Mouse (Mus musculus): Measurements from ENCODE around the gene Glb1. TPM values are rescaled to one million over a fixed set of nuclear protein-coding genes. Genes with fewer than 3 reads are reported as not detected.
"Not testable (repeated sequence)": the region's sequence is repeated elsewhere in the genome, so short reads cannot be mapped to it uniquely, and the experiment has no call there.

The Glb1 gene
- 10 to 100 TPM; 26.7 to 30.3 TPM for total RNA-seq (2021)

DNA sequence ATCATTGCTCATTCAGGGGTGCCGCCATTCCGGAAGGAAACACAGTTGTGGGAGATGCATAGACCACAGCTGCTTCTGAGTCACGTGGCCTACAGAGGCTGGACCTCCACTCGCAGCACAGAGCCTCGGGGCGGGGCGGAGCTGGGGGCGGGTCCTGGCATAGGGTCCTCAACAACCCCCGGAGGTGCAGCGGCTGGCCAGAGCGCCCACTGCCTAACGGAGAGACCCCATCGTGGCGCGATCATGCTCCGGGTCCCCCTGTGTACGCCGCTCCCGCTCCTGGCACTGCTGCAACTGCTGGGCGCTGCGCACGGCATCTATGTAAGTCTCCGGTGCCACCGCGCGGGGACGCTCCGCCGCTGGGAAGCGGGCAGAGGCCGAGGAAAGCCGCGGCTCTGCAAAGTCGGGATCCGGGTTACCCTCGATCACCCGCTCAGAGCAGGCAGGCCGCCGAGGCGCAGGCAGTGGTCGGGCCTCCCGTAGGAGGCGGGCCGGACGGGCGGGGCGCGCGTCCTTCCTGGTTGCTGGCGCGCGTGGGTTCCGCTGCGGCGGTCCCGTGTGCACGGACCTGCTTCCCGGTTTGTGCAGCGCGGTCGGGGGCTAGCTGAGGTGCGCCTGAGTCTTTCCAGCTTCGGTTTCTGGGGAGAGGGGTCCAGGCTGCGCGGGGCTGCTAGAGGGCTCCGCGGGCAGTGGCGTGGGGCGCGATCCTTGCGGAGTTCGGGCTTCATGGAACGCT is at the start of gene Glb1, which contains the start of gene Tmppe:
TSS of gene Glb1 (plus strand) at position 128 of the 736 bp plus-strand sequence.
TSS of gene Tmppe (plus strand) at position 157 of the 736 bp plus-strand sequence.
- peak; percentile 86 for DNase-seq
- intact Hi-C loops (cut with DNase I) = no loop called here

DNA sequence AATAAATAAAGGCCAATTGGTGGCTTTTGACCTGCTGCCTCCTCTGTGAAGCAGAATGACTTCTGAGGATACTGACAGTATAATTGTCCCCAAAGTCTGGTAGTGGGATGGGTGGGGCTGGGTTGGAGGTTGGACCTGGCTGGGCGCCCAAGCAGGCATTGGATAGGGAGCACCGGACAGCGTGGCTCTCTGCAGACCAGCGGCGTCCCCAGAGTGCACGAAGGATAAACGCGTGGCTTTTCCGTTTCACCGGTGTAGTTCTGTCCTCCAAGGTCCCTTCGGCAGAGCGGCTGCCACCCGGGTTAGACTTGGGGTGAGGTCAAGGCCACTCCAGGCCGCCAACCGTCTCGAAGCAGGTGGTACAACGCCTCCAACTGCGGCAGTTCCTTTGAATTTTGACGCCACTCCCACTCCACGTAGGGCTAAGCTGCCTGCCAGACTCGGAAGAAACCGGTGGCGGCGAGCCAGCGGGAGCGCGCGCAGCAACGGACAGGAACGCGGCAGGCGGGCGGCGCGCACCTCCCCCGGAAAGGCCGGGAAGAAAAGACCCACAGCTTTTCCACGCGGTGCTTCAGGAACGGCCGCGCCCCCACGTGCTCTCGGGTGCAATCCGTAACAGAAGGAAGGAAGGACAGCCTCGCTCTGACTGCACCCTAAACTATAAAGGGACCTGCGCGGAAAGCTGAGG is 32.9 kb upstream of the Glb1 start:
- intact Hi-C loops (cut with DNase I) = no loop called here
- peak; percentile 85 for DNase-seq

- intact Hi-C loops (cut with DNase I) = no loop called here
These were observed 32.4 kb upstream of the Glb1 start for GRCm38 (mm10) chr9:114368471-114368858.

DNA sequence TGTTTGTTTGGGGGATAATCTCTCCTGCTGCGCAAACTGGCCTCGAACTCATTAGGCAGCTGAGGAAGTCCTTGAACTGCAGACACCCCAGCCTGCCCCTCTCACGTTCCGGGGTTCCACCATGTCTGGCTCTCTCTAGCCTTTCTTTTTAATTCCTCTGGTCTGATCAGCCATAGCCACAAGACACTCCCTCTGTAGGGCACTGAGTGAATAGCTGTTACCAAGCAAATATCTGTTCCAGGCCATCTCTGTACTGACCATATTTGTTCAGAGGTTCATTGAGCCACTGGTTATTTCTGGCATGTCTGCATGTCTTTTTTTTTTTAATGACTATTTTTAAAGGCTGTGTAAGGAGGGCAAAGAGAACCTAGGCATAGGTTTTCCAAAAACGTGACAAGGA is 31.5 kb upstream of the Glb1 start:
- intact Hi-C loops (cut with DNase I) = not testable (repeated sequence)

More at GRCm38 (mm10) chr9:114368471-114368858, 32.4 kb upstream of the Glb1 start:
- no peak for DNase-seq

DNA sequence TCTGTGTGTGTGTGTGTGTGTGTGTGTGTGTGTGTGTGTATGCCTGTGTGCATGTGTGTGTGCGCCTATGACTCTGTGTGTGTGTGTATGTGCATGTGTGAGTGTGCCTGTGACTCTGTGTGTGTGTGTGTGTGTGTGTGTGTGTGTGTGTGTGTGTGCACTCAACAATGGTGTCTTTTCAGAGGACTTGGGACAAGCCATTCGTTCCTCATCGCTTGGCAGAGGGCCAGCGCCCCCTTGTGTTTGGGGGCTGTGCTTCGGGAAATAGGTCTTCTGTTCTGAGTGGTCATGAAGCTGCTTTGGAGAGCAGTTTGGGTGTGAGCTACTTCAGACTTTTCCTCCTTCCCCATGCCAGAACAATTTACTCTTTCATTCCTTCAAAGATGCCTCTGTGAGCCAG is 29.2 kb upstream of the Glb1 start:
- DNase-seq = peak; percentile 45
- intact Hi-C loops (cut with DNase I) = loop anchor here (10.0 kb wide), 1 partner anchor 47 kb away; no protein-coding TSS in a partner anchor

More for the DNA sequence above, 31.5 kb upstream of the Glb1 start:
- not testable (repeated sequence) for DNase-seq

- DNase-seq = no peak
- intact Hi-C loops (cut with DNase I) = loop anchor here (10.0 kb wide), 1 partner anchor 51 kb away; no protein-coding TSS in a partner anchor
These were observed 25.5 kb upstream of the Glb1 start for GRCm38 (mm10) chr9:114375276-114375962.

DNA sequence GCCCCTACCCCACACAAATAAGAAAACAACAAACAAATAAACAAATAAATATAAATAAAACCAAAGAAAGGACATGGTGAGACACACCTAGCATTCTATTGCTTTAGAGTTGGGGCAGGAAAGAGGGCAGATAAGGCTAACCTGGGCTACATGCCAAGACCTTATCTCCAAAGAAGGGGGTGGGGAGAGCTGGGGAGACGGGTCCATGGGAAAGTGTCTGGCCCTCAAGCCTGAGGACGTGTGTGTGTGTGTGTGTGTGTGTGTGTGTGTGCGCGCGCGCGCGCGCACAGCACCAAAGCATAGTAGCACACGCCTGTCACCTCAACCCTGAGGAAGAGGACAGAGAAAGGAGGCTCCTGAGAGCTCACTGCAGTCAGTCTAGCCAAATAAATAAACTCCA is 23.7 kb upstream of the Glb1 start:
- no peak for DNase-seq
- intact Hi-C loops (cut with DNase I) = loop anchor here (10.0 kb wide), 1 partner anchor 52 kb away; no protein-coding TSS in a partner anchor

DNA sequence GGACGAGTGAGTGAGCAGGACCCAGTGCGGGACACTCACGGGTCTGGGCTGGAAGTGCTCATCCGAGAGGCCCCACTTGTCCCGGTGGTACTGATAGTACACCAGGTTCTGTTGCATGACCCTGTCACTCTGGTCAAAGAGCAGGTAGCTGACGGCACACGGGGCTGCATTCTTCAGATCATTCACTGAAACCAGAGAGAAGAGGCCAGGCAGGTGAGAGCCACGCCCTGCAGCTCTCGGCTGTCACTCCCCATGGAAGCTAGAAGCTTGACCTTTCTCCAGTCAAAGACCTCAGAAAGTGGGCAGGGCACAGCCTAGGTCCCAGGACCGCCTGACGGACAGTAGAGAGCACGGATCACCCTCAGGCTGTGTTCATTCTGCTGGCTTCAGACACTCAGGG is 21.0 kb upstream of the Glb1 start:
- intact Hi-C loops (cut with DNase I) = loop anchor here (5.0 to 10.0 kb wide), 2 partner anchors 55 to 388 kb away; no protein-coding TSS in a partner anchor
- DNase-seq = no peak

DNA sequence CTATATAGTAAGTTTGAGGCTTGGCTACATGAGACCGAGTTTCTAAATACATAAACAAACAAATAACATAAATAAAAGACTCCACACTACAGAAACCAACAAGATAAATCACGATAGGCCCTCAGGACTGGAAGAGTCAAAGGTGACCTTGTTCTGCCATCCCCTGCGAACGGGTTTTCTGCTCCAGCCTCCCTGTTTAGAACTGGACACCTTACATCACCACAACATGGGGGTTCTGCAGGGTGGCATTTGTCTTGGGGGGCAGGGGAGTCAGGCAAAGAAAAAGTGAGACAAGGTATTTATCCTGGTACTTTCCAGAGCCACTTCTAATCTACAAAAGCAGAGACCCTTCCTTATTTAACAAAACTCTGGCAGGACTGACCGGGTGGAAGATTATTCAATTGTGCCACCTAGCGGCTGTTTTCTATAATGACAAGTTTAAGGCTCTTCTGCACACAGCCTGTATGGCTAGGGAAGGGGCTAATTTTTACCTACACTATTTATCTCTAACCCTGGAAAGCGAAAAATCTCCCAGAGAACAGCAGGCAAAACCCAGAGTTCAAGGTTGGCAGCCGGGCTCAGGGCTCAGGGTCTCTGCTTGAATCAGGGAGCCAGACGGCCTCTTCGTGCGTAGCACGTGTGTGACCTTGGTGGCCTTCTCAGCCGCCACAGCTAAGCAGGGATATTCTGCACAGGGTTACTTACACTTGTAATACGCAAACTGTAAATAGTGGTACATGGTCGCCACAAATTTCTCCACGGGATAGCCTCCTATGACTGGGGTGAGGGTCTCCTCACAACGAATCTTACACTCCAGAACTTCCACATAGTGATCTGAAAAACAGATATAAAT is 19.8 kb upstream of the Glb1 start:
- intact Hi-C loops (cut with DNase I) = loop anchor here (5.0 kb wide), 1 partner anchor 389 kb away; no protein-coding TSS in a partner anchor
- no peak for DNase-seq

DNA sequence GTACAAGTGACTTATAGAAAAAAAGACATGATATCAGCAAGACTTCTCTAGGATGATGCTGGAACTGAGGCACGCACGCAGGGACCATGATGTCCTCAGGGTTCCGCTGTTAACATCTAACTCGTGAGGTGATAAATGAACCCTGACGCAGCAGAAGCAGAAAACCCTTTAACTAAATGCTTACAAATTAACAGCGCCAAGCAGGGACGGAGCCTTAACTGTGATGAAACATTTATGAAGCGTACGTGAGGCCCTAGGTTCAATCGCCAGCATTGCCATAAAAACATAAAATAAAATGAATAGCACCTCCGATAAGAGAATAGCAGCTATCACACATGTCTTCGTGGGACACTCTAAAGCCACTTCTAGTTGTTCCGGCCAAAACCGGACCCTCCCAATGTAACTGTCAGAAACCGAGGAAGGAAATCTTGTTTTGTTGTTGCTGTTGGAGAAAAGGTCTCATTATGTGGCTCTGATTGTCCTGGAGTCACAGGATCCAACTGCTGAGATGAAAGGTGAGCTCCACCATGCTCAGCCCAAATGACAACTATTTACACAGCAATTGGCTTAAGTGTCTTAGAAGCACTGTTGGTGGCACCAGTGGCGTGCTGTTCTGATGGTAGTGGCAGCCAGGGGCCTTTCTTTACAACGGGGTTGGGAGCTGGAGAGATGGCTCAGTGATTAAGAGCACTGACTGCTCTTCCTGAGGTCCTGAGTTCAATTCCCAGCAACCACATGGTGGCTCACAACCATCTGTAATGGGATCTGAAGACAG is 17.8 kb upstream of the Glb1 start:
- intact Hi-C loops (cut with DNase I) = loop anchor here (5.0 kb wide), 1 partner anchor 391 kb away; no protein-coding TSS in a partner anchor

DNA sequence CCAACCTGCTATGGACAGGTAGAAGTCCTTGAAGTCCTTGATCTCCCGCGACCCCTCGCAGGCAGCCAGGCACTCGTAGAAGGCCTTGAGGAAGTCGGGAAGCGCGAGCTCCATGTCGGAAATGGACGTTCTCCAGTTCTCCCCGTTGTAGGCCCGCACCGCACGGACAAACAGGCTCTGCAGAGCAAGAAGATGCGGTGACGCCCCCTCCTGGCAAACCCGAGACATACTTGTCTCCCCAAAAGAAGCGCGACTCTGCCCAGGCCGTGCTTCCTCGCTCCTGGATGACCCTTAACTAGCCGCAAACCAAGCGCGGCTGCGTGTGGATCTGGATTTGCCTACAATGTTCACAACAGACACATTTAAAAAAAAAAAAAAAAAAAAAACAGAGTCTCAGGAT is 16.2 kb upstream of the Glb1 start:
- no peak for DNase-seq
- intact Hi-C loops (cut with DNase I) = loop anchor here (5.0 kb wide), 1 partner anchor 392 kb away; no protein-coding TSS in a partner anchor

More for the DNA sequence above, 17.8 kb upstream of the Glb1 start:
- no peak for DNase-seq

- intact Hi-C loops (cut with DNase I) = no loop called here
- DNase-seq = no peak
These were observed 15.7 kb upstream of the Glb1 start for GRCm38 (mm10) chr9:114385160-114385559.

DNA sequence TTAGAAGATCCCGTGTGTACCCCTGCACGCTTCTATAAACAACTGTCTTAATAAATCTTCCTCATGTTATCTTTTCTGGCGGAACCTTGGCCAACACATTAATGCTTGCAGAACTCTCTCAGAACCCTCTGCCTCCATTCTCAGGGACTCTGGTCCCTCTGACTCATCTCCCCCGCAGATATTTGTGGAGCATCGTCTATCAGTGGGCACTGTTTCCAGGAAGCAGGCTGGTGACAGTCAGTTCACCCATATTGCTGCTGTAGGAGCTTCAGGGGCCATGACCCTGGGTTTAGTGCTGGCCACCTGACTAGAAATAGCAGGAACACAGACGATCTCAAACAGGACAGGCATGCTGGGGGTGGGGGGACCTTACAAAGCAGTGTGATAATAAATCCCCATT is 13.8 kb upstream of the Glb1 start:
- no peak for DNase-seq
- intact Hi-C loops (cut with DNase I) = no loop called here

DNA sequence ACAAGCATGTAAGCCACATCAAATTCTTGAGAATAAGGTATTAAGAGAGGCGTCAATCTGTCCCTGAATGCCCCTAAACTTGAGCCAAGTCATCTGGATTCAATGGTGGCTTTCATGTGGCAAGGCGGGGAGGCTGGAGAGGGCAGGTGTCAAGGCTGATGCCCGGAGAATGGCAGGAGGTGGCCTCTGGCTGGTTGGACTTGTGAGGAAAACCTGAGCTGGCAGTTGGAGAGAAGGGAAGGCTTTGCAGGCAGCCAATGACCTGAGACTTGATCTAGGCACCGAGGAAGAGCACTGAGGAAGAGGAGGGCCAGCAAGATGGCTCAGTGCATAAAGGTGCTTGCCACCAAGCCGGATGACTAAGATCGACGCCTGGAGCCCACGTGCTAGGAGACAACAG is 12.6 kb upstream of the Glb1 start:
- intact Hi-C loops (cut with DNase I) = no loop called here
- DNase-seq = peak; percentile 14

GRCm38 (mm10) chr9:114388701-114389370 is 12.0 kb upstream of the Glb1 start:
- intact Hi-C loops (cut with DNase I) = no loop called here

DNA sequence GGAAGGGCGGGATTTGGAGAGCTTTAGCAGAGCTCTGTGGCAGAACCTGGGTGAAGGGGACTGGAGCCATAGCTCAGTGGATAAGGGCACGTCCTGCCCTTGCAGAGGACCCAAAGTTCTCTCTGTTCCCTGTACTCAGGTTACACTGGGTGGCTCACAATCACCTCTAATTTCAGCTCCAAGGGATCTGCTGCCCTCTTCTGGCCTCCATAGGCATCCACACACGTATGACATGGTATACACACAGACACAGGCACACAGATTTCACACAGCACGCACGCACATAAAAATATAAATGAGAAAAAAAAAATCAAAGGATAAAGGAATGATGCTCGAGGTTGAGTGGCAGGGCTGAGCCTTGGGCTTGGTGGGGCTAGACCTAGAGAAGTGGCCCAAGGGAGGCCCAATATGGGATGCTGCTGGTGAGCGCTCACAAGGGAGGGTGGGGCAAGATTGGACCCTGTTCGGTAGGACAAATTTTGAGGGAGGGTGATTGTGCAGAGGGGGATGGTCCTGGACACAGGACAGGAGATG is 11.4 kb upstream of the Glb1 start:
- DNase-seq = no peak
- intact Hi-C loops (cut with DNase I) = no loop called here

More at GRCm38 (mm10) chr9:114388701-114389370, 12.0 kb upstream of the Glb1 start:
- DNase-seq = no peak

GRCm38 (mm10) chr9:114389905-114390748 is 10.7 kb upstream of the Glb1 start, which contains the start of gene Crtap:
Gene Crtap, minus strand, starts transcription at chr9:114390675.
- DNase-seq = peak; percentile 53
- intact Hi-C loops (cut with DNase I) = no loop called here

GRCm38 (mm10) chr9:114390749-114391075 is 10.2 kb upstream of the Glb1 start:
- DNase-seq = no peak
- intact Hi-C loops (cut with DNase I) = no loop called here

Data from left cerebral cortex, postnatal 4 days (tissue).